Mouse (Mus musculus): ENCODE data around the gene Psmd2.

DNA sequence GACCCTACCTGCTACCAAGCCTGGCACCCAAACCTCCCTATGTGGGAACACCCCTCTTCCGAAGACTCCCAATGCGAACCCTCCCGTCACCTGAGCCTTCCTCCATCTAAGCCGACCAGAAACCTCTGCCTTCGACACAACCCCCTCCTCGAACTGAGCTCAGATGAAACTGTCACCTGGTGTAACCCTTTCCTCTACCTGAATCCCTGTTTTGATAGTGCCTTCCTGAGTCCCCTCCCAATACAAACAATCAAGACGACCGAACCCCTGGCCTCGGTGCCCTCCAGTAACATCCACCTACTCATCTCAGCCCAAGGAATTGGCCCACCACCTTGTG is 31.1 kb upstream of the Psmd2 start:
- TF ChIP-seq CTCF (IDR thresholded peaks at IDR 0.05; ENCODE audit: borderline replicate concordance, insufficient read depth, low read depth, low read length) (no peak), POLR2A (IDR thresholded peaks at IDR 0.05; ENCODE audit: borderline replicate concordance, insufficient read depth, low read length) (no peak)
